Mouse (Mus musculus) heart, embryonic 15.5 days (tissue): ENCODE data around the gene Sept3. TPM values are rescaled to one million over a fixed set of nuclear protein-coding genes. Genes with fewer than 3 reads are reported as not detected.
"Not testable (repeated sequence)": the region's sequence is repeated elsewhere in the genome, so short reads cannot be mapped to it uniquely, and the experiment has no call there.

Experiments
- ATAC-seq: fragments of 200-750 bp; cut with Nextera tagmentation; replicated peaks from 2 replicates; pipeline ENCODE4 v1.8.0; 2017; ENCODE audit warnings: low read depth, moderate TSS enrichment; ENCODE audit not compliant: insufficient number of reproducible peaks, insufficient read depth, low FRiP score
- H3K27ac ChIP-seq: fragments of 300-500 bp; sonication (generic); 2 replicates; pipeline ENCODE4 v1.5.1; 2015; ENCODE audit warnings: mild to moderate bottlenecking, inconsistent platforms
- H3K27me3 ChIP-seq: fragments of 300-500 bp; sonication (generic); 2 replicates; pipeline ENCODE4 v1.6.1; 2015; ENCODE audit warnings: inconsistent platforms
- H3K36me3 ChIP-seq: fragments of 300-500 bp; sonication (generic); 2 replicates; pipeline ENCODE4 v1.6.1; 2015; ENCODE audit warnings: mild to moderate bottlenecking, inconsistent platforms
- H3K4me1 ChIP-seq: fragments of 300-500 bp; sonication (generic); replicated peaks from 2 replicates; pipeline ENCODE4 v1.6.1; 2015; ENCODE audit warnings: inconsistent platforms
- H3K4me2 ChIP-seq: fragments of 300-500 bp; sonication (generic); 2 replicates; pipeline ENCODE4 v1.6.1; 2015; ENCODE audit warnings: inconsistent platforms, mild to moderate bottlenecking, moderate library complexity
- H3K4me3 ChIP-seq: fragments of 300-500 bp; sonication (generic); 2 replicates; pipeline ENCODE4 v1.5.1; 2015; ENCODE audit warnings: mild to moderate bottlenecking, inconsistent platforms
- H3K9ac ChIP-seq: fragments of 300-500 bp; sonication (generic); 2 replicates; pipeline ENCODE4 v1.6.1; 2015; ENCODE audit warnings: mild to moderate bottlenecking, inconsistent platforms
- H3K9me3 ChIP-seq: fragments of 300-500 bp; sonication (generic); replicated peaks from 2 replicates; pipeline ENCODE4 v1.6.1; 2016; ENCODE audit warnings: inconsistent platforms
- WGBS: fragments of 180-500 bp; shearing (Covaris S2); methylation state at CpG from one replicate; pipeline ENCODE4 v1.1.7; 2015; ENCODE audit warnings: mixed read lengths; 5-methylcytosine and 5-hydroxymethylcytosine counted together
- polyA plus RNA-seq: library from polyadenylated mRNA; unstranded; fragments of >200 nt; fragmentation: Nextera tagmentation; extraction: Ambion mirVana; gene quantifications from 2 replicates; pipeline ENCODE4 v1.2.1, GENCODE M21; 2015

Sept3 gene
- polyA plus RNA-seq, 1 experiment from 2014 or later = 3.4 TPM

- H3K9ac ChIP-seq = peak within 1 kb of the TSS; percentile 64
- under 1% methylated on average over 65 of the region's 65 CpGs for WGBS
- peak within 1 kb of the TSS; percentile 92 for H3K4me2 ChIP-seq
- H3K27me3 ChIP-seq = no peaks in the 10 kb centered on the region
- peak within 1 kb of the TSS; percentile 84 for H3K27ac ChIP-seq
- no peaks in the 10 kb centered on the region for H3K9me3 ChIP-seq
- no peaks in the 10 kb centered on the region for H3K36me3 ChIP-seq
- peaks cover 7% of the 10 kb centered on the region for H3K4me1 ChIP-seq
- H3K4me3 ChIP-seq = peak within 1 kb of the TSS; percentile 89
- ATAC-seq = peak; percentile 96
Observed at GRCm38 (mm10) chr15:82244115-82244804, 30.4 kb upstream of the Sept3 start, which contains the start of gene Cenpm. Cenpm (minus strand) TSS chr15:82244748.

GRCm38 (mm10) chr15:82244805-82245161, 29.9 kb upstream of the Sept3 start:
- not testable (repeated sequence) for H3K4me1 ChIP-seq, H3K9me3 ChIP-seq, H3K27me3 ChIP-seq, H3K36me3 ChIP-seq
- Histone ChIP-seq H3K4me3 (peak overlapping the region; percentile 89), H3K27ac (peak overlapping the region; percentile 84), H3K9ac (peak overlapping the region; percentile 64), H3K4me2 (peak overlapping the region; percentile 92)
- 0 out of 2 replicates have a peak, but pooled peaks have one; percentile 2 for ATAC-seq
- 21% methylated on average over 9 of the region's 9 CpGs for WGBS

GRCm38 (mm10) chr15:82247131-82247776, 27.4 kb upstream of the Sept3 start:
- WGBS = 67% methylated on average over 3 of the region's 3 CpGs
- Histone ChIP-seq H3K27me3 (no peaks in the 10 kb centered on the region), H3K9ac (no peak overlapping the region), H3K4me1 (peaks cover 7% of the 10 kb centered on the region), H3K27ac (no peak overlapping the region), H3K36me3 (no peaks in the 10 kb centered on the region), H3K9me3 (no peaks in the 10 kb centered on the region; the same call in 1 of the 2 replicates), H3K4me3 (no peak overlapping the region), H3K4me2 (no peak overlapping the region)
- no peak for ATAC-seq

- H3K27ac ChIP-seq = no peak overlapping the region
- H3K4me2 ChIP-seq = no peak overlapping the region
- 94% methylated on average over 3 of the region's 3 CpGs for WGBS
- ATAC-seq = no peak
- no peak overlapping the region for H3K9ac ChIP-seq
- H3K9me3 ChIP-seq = no peaks in the 10 kb centered on the region; the same call in 1 of the 2 replicates
- H3K4me3 ChIP-seq = no peak overlapping the region
- peaks cover 4% of the 10 kb centered on the region; the same call in 1 of the 2 replicates for H3K27me3 ChIP-seq
- H3K4me1 ChIP-seq = peaks cover 4% of the 10 kb centered on the region
- H3K36me3 ChIP-seq = no peaks in the 10 kb centered on the region
Observed at GRCm38 (mm10) chr15:82251579-82251978, 23.1 kb upstream of the Sept3 start.

- Histone ChIP-seq H3K9ac (no peak within 1 kb of the TSS), H3K27ac (no peak within 1 kb of the TSS)
- 73% methylated on average over 6 of the region's 6 CpGs for WGBS
Observed at GRCm38 (mm10) chr15:82252097-82252496, 22.6 kb upstream of the Sept3 start, which contains the start of gene 1500009C09Rik. 1500009C09Rik (plus strand) TSS chr15:82252397.

GRCm38 (mm10) chr15:82255248-82255647, 19.4 kb upstream of the Sept3 start:
- 40% methylated on average over 4 of the region's 4 CpGs for WGBS
- no peaks in the 10 kb centered on the region for H3K36me3 ChIP-seq
- peaks cover 6% of the 10 kb centered on the region for H3K4me1 ChIP-seq
- peaks cover 6% of the 10 kb centered on the region; the same call in 1 of the 2 replicates for H3K27me3 ChIP-seq
- H3K27ac ChIP-seq = no peak overlapping the region
- no peak for ATAC-seq
- H3K9ac ChIP-seq = no peak overlapping the region
- H3K4me2 ChIP-seq = no peak overlapping the region
- no peak overlapping the region for H3K4me3 ChIP-seq
- H3K9me3 ChIP-seq = no peaks in the 10 kb centered on the region; the same call in 1 of the 2 replicates

More at GRCm38 (mm10) chr15:82252097-82252496, 22.6 kb upstream of the Sept3 start, which contains the start of gene 1500009C09Rik:
- H3K4me3 ChIP-seq = no peak within 1 kb of the TSS
- ATAC-seq = no peak
- H3K36me3 ChIP-seq = no peaks in the 10 kb centered on the region
- peaks cover 4% of the 10 kb centered on the region; the same call in 1 of the 2 replicates for H3K27me3 ChIP-seq
- H3K4me1 ChIP-seq = peaks cover 4% of the 10 kb centered on the region
- H3K9me3 ChIP-seq = no peaks in the 10 kb centered on the region; the same call in 1 of the 2 replicates
- no peak within 1 kb of the TSS for H3K4me2 ChIP-seq

GRCm38 (mm10) chr15:82255944-82256383, 18.7 kb upstream of the Sept3 start:
- Histone ChIP-seq H3K4me3 (no peak overlapping the region), H3K36me3 (no peaks in the 10 kb centered on the region), H3K4me2 (no peak overlapping the region), H3K9me3 (no peaks in the 10 kb centered on the region; the same call in 1 of the 2 replicates), H3K27me3 (peaks cover 6% of the 10 kb centered on the region; the same call in 1 of the 2 replicates), H3K27ac (no peak overlapping the region), H3K4me1 (peaks cover 6% of the 10 kb centered on the region), H3K9ac (no peak overlapping the region)
- no peak for ATAC-seq
- WGBS = 25% methylated on average over 10 of the region's 10 CpGs

GRCm38 (mm10) chr15:82259510-82259909, 15.2 kb upstream of the Sept3 start:
- Histone ChIP-seq H3K4me1 (peaks cover 16% of the 10 kb centered on the region), H3K9me3 (no peaks in the 10 kb centered on the region), H3K9ac (no peak overlapping the region), H3K36me3 (no peaks in the 10 kb centered on the region), H3K27ac (no peak overlapping the region), H3K27me3 (peaks cover 6% of the 10 kb centered on the region; the same call in 1 of the 2 replicates), H3K4me2 (no peak overlapping the region), H3K4me3 (no peak overlapping the region)
- no peak for ATAC-seq
- WGBS = 15% methylated on average over 16 of the region's 16 CpGs

GRCm38 (mm10) chr15:82266356-82266755, 8.3 kb upstream of the Sept3 start:
- 11% methylated on average over 6 of the region's 6 CpGs for WGBS
- ATAC-seq = no peak

GRCm38 (mm10) chr15:82268185-82268584, 6.5 kb upstream of the Sept3 start:
- no peak overlapping the region for H3K4me2 ChIP-seq

More at GRCm38 (mm10) chr15:82266356-82266755, 8.3 kb upstream of the Sept3 start:
- H3K4me3 ChIP-seq = no peak overlapping the region
- no peaks in the 10 kb centered on the region for H3K36me3 ChIP-seq
- H3K27ac ChIP-seq = no peak overlapping the region
- H3K4me1 ChIP-seq = peaks cover 21% of the 10 kb centered on the region
- peaks cover 1% of the 10 kb centered on the region for H3K27me3 ChIP-seq
- H3K4me2 ChIP-seq = no peak overlapping the region
- H3K9me3 ChIP-seq = no peaks in the 10 kb centered on the region
- H3K9ac ChIP-seq = no peak overlapping the region

GRCm38 (mm10) chr15:82268783-82269182, 5.9 kb upstream of the Sept3 start:
- peaks cover 23% of the 10 kb centered on the region for H3K27me3 ChIP-seq
- H3K27ac ChIP-seq = no peak overlapping the region
- ATAC-seq = no peak
- H3K36me3 ChIP-seq = no peaks in the 10 kb centered on the region
- no peaks in the 10 kb centered on the region for H3K9me3 ChIP-seq
- no peak overlapping the region for H3K9ac ChIP-seq
- 79% methylated on average over 9 of the region's 9 CpGs for WGBS
- no peak overlapping the region for H3K4me2 ChIP-seq
- peaks cover 13% of the 10 kb centered on the region for H3K4me1 ChIP-seq
- H3K4me3 ChIP-seq = no peak overlapping the region

More at GRCm38 (mm10) chr15:82268185-82268584, 6.5 kb upstream of the Sept3 start:
- Histone ChIP-seq H3K9ac (no peak overlapping the region), H3K4me1 (peaks cover 13% of the 10 kb centered on the region), H3K27me3 (peaks cover 17% of the 10 kb centered on the region), H3K27ac (no peak overlapping the region), H3K36me3 (no peaks in the 10 kb centered on the region), H3K4me3 (no peak overlapping the region), H3K9me3 (no peaks in the 10 kb centered on the region)
- ATAC-seq = no peak
- 34% methylated on average over 3 of the region's 3 CpGs for WGBS
